8 mouse cellular contexts compared by ENCODE assay signal in genomic region chr3:115815168-115815567, GRCm38 (mm10).
DNase-seq lines count a peak whose midpoint lies in the region; ATAC-seq lines count a peak whose summit lies in the region.

No protein-coding gene starts in this region.

- no peak overlapping the region for H3K4me3 ChIP-seq in lung, embryonic 15.5 days
- H3K4me3 ChIP-seq in neural tube, embryonic 15.5 days (replicated peaks) = no peak overlapping the region
- no peak overlapping the region for H3K4me3 ChIP-seq in midbrain, embryonic 10.5 days

- intact Hi-C loops in heart, postnatal 36 days (cut with DNase I) = loop anchor here (1.0 to 2.0 kb wide), 2 partner anchors 46 to 101 kb away; no protein-coding TSS in a partner anchor

- 10% methylated on average over 4 of the region's 4 CpGs for WGBS in lung, embryonic 15.5 days
- 72% methylated on average over 4 of the region's 4 CpGs for WGBS in neural tube, embryonic 15.5 days
- 75% methylated on average over 4 of the region's 4 CpGs for WGBS in midbrain, embryonic 10.5 days

- peak overlapping the region; percentile 73 for H3K27ac ChIP-seq in lung, embryonic 15.5 days
- no peak overlapping the region for H3K27ac ChIP-seq in neural tube, embryonic 15.5 days (replicated peaks)
- H3K27ac ChIP-seq in midbrain, embryonic 10.5 days (replicated peaks) = no peak overlapping the region

- peaks cover 16% of the 10 kb centered on the region; the same call in 1 of the 2 replicates for H3K4me1 ChIP-seq in lung, embryonic 15.5 days
- no peaks in the 10 kb centered on the region for H3K4me1 ChIP-seq in neural tube, embryonic 15.5 days
- H3K4me1 ChIP-seq in midbrain, embryonic 10.5 days = no peaks in the 10 kb centered on the region

- H3K9me3 ChIP-seq in lung, embryonic 15.5 days = no peaks in the 10 kb centered on the region
- H3K9me3 ChIP-seq in neural tube, embryonic 15.5 days (replicated peaks) = no peaks in the 10 kb centered on the region
- no peaks in the 10 kb centered on the region for H3K9me3 ChIP-seq in midbrain, embryonic 10.5 days (replicated peaks)

- H3K4me2 ChIP-seq in lung, embryonic 15.5 days = peak overlapping the region; percentile 2; the same call in 1 of the 2 replicates
- H3K4me2 ChIP-seq in neural tube, embryonic 15.5 days = no peak overlapping the region

- no peak overlapping the region for H3K9ac ChIP-seq in lung, embryonic 15.5 days
- no peak overlapping the region for H3K9ac ChIP-seq in neural tube, embryonic 15.5 days (replicated peaks)

- peak; percentile 54; the same call in 1 of the 2 replicates for ATAC-seq in lung, embryonic 15.5 days (ENCODE audit: borderline replicate concordance, extremely low read depth, low FRiP score, low TSS enrichment)
- no peak for ATAC-seq in neural tube, embryonic 15.5 days (ENCODE audit: low FRiP score)

- no peaks in the 10 kb centered on the region for H3K36me3 ChIP-seq in lung, embryonic 15.5 days
- no peaks in the 10 kb centered on the region for H3K36me3 ChIP-seq in neural tube, embryonic 15.5 days
- H3K36me3 ChIP-seq in midbrain, embryonic 10.5 days = no peaks in the 10 kb centered on the region

- no peaks in the 10 kb centered on the region for H3K27me3 ChIP-seq in lung, embryonic 15.5 days
- H3K27me3 ChIP-seq in neural tube, embryonic 15.5 days (replicated peaks) = no peaks in the 10 kb centered on the region
- no peaks in the 10 kb centered on the region for H3K27me3 ChIP-seq in midbrain, embryonic 10.5 days (ENCODE audit: low read depth, poor library complexity, severe bottlenecking)

- peak; percentile 28 for DNase-seq in thymus, postnatal 25 days
- DNase-seq in thymus, postnatal 0 days (ENCODE audit: low spot score) = no peak
- DNase-seq in heart, postnatal 36 days = peak; percentile 47 to 54
- DNase-seq in Muller cell, postnatal 12 days (ENCODE audit: inconsistent ontology term) = no peak
- no peak for DNase-seq in right cerebral cortex, postnatal 25 days
- no peak for DNase-seq in midbrain, embryonic 10.5 days (ENCODE audit: low spot score)

Comparison
In these comparisons a context has a peak if more than half of its experiments do, and no peak if none do; other contexts are left out.
1. DNase-seq: peak in thymus, postnatal 25 days (single experiment) and heart, postnatal 36 days (2 of 2); none in thymus, postnatal 0 days (single experiment), Muller cell, postnatal 12 days (single experiment), right cerebral cortex, postnatal 25 days (single experiment) and midbrain, embryonic 10.5 days (single experiment).